Mouse (Mus musculus) bone marrow, adult 2 months (tissue): ENCODE measurements around the gene Iqcn.

ENCODE experiments used
- CTCF ChIP-seq: fragments of 200-500 bp; IDR thresholded peaks from 2 replicates; pipeline ENCODE4 v1.5.1; 2011; ENCODE audit warnings: low read length, control low read depth; ENCODE audit not compliant: control insufficient read depth, insufficient read depth
- POLR2A ChIP-seq: fragments of 200-500 bp; IDR thresholded peaks from 2 replicates; pipeline ENCODE4 v1.6.1; 2011; ENCODE audit warnings: low read depth, mild to moderate bottlenecking, control low read depth, low read length, borderline replicate concordance; ENCODE audit not compliant: control insufficient read depth

DNA sequence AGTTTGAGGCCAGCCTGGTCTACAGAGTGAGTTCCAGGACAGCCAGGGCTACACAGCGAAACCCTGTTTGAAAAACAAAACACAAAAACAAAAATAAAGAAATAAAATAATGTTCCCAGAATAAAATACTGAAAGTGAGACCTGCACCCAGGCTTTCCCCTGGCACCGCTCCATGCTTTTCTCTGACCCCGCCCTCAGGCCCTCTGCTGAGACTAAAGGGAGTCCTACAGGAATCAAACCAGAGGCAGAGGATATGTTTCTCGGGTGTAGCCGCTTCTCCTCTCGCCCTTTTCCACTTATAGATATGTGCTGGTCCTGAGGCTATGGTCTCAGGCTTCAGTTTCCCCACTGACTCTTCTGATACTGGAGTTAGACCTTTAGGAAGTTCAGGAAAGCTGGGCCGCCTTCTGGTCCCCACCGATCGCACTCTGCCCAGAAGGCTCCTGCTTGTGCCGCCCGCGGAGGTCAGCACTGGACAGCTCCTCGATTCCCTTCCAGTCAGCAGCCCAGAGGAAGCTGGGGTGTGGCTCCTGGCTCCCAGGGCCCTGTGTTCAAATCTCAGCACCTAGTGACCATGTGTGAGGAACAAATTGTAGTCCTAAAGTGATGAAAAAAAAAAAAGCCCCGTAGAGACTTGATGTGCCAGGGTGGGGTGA, 22.7 kb downstream of the Iqcn start:
- TF ChIP-seq POLR2A (no peak), CTCF (no peak)
